Mouse (Mus musculus): ENCODE data around the gene Rpl37.

Rpl37 gene

DNA sequence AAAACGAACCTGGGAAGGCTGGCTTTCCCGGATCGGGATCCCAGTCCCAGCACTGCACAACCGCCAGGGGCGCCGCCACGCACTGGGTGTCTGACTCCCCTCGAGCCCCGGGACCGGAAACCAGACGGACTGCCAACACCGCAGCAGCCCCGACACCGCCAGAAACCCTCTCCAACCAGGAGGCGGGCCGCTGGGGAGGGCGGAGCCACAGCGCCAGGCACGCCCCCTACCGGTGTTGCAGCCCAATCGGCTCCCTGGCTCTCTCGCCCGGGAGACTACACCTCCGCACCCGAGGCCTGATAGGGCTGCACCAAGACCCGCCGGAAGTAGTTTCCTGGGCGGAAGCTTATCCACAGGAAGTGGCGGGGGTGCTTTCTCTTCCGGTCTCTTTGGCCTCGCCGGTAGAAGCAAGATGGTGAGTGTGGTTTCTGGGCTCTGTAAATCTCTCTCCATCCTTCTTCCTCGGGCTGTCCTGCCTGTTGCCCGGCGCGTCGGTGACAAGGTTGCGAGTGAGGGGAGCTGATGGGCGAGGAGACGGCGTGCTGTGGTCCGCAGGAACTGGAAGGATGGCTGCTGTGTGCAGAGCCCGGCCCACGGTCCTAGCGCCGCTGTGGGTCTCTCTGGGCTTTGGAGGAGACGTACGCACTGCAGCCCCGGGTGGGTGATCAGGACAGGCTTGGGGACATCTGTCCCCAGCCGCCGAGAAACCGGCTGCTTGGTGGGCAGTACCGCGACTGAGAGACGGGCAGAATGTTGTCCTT, at the start of gene Rpl37:
Gene Rpl37, plus strand, starts transcription at position 376 of the 761 bp plus-strand sequence.
- DNase-seq: peak; percentile 97

DNA sequence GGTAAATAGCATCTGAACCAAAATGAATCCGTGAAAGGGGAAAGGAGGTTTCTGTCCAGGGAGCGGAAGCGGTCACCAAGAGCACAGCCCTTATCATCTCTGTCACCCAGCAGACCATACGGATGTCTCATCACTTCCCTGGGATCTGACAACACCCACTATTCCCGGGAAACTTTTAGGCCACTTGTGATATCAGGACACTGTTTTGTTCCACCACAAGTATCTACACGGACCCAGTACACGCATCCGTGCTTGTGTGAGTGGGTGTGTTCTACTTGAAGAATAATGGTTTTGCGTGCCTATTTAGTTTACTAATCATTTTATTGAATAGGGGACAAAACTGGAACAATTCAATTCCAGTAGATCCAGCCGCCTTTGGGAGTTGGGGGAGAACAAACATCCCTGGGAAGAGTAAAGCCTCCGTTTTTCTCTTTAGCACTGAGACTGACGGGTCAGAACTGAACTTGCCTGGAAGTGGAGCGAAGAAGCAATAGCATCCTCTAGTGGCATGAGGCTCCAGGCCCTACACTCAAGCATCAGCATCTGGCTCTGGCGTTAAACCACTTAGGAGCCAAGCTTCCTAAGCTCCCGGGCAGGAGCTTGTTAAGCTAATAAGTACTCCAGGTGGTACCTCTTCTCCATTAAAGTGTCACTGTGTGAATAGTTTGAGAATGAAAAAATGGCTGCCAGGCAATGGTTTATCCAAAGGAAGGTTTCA, 47.5 kb upstream of the Rpl37 start:
- peak; percentile 24 for DNase-seq

DNA sequence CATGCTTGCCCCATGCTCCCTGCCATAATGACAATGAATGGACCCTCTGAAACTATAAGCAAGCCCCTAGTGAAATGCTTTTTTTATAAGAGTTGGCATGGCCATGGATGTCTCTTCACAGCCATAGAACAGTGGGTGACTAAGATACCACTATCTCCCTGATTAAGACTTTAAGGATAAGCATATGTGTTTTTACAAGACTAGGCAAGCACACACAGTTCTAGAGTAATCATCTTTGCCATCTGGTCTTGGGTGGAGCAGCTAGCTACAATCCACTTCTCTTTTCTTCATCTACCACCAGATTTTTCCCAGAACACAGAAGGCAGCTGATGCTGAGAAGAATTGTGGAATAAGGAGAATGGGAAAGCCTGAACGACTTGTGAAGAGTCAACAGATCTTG, 35.2 kb upstream of the Rpl37 start:
- no peak for DNase-seq

DNA sequence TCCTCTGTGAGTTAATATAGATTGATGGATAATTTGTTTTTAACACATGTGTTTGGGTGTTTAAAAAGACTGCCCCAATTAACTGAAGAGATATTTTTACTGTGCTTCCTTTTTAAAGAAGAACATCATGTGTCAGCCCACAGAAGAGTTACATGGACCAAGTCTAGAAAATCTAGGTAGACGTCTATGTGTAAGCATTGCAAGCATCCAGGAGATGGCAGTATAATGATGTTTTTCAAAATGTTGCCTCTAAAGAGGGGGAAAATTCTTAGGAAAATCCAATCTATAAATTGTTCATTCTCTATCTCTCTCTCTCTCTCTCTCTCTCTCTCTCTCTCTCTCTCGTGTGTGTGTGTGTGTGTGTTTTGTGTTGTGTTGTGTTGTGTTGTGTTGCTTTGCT, 30.3 kb upstream of the Rpl37 start:
- DNase-seq: no peak

DNA sequence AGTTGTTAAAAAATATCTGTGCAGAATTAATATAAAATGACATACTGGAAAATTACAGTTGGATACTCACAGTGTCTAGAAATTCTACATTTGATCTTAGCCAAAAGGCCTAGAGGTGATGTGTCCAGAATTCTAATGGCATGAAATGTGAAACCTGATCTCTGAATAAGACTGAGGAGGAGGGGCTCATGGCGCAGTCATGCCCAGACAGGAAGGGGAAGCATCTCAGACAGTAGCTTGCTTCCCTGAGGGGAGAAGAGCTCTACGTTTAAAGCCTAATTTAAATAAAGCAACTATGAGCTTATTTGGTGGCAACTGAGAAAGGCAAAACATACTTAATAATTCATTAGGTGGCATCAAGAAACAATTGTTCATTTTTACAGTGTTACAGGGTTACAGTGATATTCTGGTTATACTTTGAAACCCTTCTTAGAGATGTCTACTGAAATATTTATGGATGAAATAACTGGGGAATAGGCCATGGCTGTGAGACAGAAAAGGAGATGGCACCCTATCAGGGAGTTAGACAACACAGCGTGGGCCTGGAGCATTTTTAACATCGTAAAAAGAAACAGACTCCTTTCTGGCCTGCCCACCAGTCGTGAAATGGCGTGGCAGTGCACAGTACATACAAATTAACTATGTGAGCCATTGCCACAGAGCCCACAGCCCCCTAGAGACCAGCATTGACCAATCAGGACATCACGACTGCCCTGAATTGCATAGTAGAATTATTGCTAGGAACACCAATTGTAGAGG, 27.4 kb upstream of the Rpl37 start:
- DNase-seq: no peak

DNA sequence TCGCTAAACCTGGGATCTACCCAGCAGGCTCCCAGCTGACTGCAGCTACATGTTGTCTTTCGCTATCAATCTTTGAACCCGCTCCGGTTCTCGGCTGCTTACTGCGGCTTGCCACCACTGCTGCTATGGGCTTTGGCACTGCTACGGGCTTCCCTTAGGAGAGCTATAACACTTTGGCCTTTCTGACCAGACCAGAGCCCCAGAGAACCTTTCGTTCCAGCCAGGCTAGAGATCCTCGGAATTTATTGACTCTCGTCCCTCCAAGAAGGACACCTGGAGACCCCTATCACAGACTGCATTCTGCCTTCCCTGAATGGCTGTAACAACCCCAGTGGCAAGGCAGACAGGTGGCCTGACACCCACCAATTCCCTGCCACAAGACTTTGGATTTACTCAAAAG, 26.3 kb upstream of the Rpl37 start:
- no peak for DNase-seq

DNA sequence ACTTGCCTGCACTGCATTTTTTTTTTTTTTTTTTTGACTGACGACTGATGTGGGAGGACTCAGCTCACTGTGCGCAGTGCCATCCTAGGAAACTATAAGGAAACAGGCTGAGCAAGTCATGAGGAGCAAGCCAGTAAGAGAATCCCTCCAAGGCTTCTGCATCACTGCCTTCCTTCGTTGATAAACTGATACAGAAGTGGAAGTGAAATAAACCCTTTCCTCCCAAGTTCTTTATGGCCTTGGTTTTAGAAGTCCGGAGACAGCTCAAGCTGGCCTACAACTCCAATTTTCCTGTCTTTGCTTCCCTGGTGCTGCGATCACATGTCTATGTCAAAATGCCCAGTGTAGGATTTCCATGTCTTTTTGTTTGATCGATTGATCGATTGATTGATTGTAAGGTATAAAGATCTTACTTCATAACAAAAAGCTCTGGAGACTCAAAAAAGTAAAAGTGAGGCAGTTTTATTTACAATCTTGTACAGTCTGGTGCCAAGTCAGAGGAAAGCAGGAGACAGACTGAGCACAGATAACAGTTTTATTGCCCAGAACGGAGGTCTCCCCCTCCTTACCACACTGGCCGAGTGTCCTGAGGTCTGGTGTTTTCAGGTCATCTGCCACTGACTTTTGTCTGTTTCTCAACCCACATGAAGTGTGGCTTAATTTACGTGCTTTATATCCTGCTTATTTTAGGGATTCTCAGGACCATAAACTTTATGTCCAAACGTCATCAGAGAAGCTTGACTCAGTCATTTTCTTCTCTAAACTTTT, 20.7 kb upstream of the Rpl37 start:
- DNase-seq: no peak

DNA sequence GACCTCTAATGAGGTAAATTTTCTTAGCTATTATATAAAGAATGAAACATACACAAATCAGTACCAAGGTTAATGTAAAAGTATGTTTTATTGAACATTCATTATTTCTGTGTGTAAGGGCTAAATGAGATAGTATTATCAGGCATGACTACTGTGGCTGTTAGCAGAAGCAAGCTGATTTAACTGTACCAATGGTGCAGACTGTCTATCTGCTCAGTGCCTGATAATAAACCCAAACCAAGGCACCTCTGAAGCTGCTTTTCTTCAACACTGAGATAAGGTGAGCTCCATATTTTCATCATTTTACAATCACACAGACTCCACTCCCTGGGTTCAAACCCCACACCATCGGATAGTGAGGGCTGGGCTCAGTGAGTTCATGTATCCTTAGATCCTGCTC, 19.1 kb upstream of the Rpl37 start:
- DNase-seq: no peak

DNA sequence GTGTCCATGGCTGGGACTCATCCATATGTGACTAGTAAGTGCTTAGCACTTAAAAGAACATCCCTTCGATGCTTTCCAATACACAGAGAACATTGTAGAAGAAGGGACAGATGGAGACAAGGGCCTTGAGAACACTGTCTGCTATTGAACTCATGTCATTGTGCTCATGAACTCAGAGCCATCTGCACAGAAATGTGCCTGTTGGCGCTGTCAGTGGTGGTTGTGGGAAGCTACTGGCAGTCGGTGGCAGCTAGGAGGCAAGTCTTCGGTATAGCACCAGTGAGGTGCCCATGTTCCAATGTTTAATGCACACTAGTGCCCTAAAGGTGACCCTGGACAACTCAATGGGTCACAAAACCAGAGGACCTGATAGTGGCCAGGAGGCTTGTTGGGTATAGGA, 14.1 kb upstream of the Rpl37 start:
- DNase-seq: no peak

DNA sequence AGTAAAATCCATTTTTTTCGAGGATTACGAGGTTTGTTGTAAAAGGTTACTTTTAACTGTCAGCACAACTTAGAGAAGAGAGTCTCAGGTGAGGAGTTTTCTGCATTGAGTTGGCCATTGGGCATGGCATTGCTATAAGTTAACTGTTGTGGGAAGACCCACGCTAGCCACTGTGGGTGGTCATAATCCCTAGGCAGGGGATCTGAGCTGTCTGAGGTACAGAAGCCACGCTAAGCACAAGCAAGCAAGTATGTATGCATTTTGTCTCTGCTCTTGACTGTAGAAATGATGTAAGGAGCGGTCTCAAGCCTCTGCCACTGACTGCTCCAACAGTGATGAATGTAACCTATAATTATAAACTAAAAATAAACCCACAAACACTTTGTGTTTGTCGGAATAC, 10.6 kb upstream of the Rpl37 start:
- no peak for DNase-seq

DNA sequence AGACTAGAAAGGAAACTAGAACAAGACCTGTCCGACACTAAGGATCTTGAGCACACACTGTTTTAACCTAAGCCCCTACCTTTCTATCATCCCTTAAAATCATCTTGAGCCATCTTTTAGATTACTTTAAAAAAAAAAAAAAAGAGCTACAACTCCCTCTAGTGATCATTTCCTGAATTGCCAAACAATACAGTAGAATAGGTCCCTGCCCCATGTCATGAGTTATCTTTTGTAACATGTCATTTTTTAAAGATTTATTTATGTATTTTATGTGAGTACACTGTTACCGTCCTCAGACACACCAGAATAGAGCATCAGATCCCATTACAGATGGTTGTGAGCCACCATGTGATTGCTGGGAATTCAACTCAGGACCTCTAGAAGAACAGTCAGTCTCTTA, 10.2 kb upstream of the Rpl37 start:
- no peak for DNase-seq

DNA sequence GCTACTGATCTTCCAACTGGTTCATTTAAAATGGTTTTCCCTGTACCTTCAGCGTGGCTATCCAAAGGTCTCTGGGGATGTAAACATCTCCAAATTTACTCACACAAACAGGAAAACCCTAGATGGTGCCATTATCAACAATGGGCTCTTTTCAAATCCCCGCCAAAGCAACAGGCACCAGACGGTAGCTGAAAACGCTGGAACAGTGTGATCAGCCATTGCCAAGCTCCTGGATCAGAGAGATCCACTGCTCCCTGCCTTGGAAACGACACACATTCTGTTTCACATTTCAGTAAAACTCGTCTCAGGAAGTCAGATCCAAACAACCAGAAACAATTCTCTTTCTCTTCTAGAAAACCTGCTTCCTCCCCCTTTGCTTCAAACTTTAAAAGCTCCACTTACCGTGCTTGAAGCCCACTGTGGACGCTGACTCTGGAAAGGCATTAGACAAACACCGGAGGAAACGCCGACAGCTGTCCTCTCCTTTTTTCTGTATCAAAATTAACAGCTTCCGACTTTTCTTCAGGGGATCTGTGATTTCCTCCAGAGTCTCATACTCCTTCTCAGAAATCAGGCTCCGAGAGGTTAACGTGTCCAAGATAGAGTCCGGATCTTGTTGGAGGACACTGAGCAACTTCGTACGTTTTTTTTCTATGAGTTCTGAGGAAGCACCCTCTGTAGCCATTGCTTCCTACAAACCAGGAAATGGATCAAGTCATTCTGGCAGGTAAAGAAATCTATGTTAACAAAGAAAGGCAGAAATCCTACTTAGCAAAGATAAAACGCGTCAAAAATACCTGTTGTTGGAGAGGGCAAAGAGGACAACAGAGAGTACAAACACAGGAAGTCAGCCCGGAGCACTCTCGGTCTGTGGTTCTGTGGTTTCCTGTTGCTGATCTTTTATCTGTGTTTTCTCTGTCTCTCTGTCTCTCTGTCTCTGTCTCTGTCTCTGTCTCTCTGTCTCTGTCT, 8.5 kb upstream of the Rpl37 start, which contains the start of gene Card6:
Gene Card6, minus strand, starts transcription at position 854 of the 969 bp plus-strand sequence.
- DNase-seq: no peak

DNA sequence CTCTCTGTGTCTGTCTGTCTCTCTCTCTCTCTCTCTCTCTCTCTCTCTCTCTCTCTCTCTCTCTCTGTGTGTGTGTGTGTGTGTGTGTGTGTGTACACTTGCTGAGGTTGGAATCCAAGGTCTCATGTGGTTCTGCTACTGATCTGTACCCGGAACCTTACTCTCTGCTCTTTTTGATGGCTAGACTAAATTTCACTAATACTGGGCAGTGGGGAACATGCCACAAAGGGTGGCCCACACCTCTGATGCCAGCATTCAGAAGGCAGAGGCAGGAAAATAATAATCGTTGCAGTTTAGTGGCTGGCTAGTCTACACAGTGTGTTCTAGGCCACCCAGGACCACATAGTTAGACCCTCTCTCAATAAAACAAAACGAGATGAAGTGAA, 7.8 kb upstream of the Rpl37 start:
- DNase-seq: no peak

DNA sequence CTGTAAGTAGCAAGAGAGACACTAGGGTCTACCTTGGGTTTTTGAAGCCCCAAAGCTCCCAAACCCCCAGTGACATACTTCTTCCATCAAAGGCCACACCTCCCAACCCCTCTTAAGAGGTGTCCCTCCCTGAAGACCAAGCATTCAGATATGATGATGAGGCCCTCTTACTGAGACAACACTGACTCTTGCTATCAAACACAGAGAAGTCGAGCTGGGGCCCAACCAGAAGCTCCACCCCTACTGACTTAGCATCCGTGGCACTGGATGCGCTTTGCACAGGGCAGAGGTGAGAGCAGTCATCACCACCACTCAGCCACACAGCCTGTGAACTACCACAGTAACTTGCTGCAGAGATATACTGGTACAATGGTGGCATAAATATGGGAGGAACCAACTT, 3.8 kb upstream of the Rpl37 start:
- no peak for DNase-seq

DNA sequence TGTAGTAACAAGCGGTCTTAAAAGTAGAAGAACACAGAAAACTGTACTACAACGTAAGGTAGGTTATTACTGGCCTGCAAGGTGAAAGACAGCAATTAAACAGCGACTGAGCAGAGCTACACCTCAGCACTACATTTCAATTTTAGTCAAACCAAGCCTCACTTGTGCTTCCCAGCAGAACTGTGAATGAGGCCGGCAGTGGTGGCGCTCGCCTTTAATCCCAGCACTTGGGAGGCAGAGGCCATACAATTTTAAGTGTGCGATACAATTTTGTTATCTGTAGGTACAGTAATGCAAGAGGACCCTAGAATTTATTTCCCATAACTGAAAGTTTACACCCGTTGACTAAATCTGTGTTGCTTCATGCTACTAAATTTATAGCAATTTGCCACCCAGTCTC, 1.3 kb upstream of the Rpl37 start:
- no peak for DNase-seq

DNA sequence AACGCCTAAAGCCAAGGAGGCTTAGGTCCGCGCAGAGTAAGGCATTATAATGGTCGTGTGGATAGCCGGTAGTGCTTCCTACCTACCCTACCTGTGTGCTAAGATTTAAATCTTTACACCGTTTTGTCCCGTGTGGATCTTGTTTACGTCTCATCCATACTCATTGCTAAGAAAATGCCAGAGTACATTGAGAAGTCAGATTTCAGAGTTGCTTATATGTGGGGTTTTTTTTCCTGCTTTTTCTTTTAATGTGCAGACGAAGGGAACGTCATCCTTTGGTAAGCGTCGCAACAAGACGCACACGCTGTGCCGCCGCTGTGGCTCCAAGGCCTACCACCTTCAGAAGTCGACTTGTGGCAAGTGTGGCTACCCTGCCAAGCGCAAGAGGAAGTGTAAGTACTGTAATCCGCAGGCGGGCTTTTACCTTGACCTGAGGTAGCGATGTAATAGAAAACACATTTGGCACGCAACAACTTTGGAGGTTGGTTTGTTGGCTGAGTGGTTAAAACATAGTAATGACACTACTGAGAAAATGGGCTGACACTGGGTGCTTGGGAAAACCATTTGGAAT, 671 bp downstream of the Rpl37 start:
- DNase-seq: no peak

DNA sequence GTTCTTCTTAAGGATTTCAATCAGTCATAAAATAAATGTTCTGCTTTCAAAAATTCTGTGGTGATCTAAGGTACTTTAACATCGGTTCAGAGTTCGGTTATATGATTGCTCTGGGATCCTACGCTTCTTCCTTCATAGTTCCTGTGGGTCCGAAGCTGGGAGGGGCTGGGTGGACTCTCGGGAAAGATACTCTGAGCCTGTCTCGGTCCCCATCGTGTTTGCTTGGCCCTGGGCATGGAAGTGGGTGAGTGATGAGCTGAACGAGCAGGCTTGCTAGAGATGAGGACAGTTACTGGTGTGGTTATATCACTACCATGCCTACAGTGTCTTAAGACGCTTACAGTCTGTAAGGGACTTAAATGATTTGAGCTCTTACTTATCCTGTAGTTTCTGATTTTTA, 2.2 kb downstream of the Rpl37 start:
- no peak for DNase-seq

DNA sequence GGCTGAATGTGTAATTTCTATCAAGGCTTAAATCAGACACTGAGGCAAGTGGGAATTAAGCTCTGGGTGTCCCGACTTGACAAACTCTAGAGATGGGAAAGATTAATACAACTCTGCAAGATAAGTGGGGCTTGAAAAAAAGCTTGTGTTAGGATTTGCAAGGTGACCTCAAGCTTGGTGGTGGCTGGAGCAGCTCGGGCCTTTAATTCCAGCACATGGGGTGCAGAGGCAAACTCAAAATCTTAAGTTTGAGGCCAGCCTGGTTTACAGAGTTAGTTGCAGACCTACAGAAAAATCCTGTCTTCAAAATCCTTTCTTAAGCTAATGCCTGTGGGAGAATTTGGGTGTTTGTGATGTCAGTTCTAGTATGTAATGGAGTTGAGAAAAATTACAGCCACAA, 2.7 kb downstream of the Rpl37 start:
- no peak for DNase-seq

DNA sequence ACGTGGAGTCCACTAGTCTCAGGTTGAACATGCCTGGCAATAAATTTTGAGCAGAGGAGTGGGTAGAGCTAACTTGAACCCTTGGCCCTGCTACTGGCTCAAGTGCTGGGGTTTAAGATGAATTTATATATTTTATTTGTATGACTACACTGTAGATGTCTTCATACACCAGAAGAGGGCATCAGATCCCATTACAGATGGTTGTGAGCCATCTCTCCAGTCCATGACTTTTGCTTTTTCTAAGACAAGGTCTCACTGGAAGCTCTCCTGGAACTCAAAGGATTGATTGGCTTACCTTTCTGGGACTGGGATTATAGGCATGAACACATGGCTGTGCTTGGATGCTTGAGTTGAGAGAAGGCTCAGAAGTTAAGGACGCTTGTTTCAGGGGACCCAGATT, 3.3 kb downstream of the Rpl37 start:
- DNase-seq: no peak

DNA sequence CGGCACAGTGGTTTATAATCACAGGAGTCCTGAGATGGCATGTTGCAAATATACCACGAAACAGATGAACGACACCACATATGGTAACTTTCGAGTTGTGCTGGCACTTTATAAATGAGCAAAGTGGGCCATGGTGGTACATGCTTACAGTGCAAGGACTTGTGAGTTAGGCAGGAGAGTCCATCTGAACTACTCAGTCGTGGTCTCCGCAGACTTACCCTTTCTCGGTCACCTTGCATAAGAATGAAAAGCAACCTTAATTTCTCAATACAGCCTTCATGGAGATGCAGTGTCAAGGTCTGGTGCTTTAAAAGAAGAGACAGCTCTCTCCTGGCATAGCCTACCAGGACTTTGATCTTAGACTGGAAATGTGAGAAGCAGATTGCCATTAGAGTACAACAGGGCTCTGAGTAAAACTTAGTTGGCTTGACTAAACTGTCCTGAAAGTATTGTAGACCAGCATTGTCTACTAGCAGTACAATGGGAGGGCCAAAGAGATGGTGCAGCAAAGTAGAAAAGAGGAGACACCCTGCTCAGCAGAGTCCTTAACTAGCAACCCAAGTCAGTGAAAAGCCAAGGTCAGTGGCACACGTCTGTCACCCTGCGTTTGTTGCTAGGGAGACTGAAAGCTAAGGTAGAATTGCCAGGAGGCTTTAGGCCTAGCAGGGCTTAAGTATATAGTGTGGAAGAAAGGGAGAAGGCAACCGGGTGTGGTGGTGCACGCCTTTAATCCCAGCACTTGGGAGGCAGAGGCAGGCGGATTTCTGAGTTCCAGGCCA, 5.3 kb downstream of the Rpl37 start:
- DNase-seq: no peak

DNA sequence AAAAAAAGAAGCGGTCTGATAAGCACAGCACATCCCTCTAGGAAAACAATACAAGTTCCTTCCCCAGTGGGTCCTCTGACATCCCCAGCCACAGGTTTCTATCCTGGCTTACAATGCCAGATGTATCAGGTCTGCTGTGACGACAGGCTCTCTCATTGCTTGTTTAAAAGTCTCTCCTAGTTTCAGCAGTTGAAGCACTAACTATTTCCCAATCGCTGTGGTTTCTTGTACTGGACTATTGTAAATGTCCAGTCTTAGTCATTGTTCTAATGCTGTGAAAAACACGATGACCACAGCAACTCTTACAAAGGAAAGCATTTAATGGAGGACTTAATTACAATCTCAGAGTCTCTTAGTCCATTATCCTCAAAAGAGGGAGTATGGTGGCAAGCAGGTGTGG, 10.0 kb downstream of the Rpl37 start:
- DNase-seq: no peak

Data from cerebellum, adult 11 months (tissue).